Mouse (Mus musculus) neural tube, embryonic 15.5 days (tissue): ENCODE results near the gene Col4a3. TPM values are rescaled to one million over a fixed set of nuclear protein-coding genes. Genes with fewer than 3 reads are reported as not detected.

ENCODE experiments used
- ATAC-seq: fragments of 200-750 bp; cut with Nextera tagmentation; 2 replicates; pipeline ENCODE4 v1.8.0; 2017; ENCODE audit warnings: mild to moderate bottlenecking, moderate TSS enrichment, moderate library complexity; ENCODE audit not compliant: low FRiP score
- H3K27ac ChIP-seq: fragments of 300-500 bp; sonication (generic); replicated peaks from 2 replicates; pipeline ENCODE4 v1.5.1; 2015; ENCODE audit warnings: mild to moderate bottlenecking, inconsistent platforms
- H3K27me3 ChIP-seq: fragments of 300-500 bp; sonication (generic); replicated peaks from 2 replicates; pipeline ENCODE4 v1.6.1; 2015; ENCODE audit warnings: inconsistent platforms
- H3K36me3 ChIP-seq: fragments of 300-500 bp; sonication (generic); 2 replicates; pipeline ENCODE4 v1.6.1; 2015; ENCODE audit warnings: inconsistent platforms
- H3K4me1 ChIP-seq: fragments of 300-500 bp; sonication (generic); 2 replicates; pipeline ENCODE4 v1.6.1; 2015; ENCODE audit warnings: inconsistent platforms
- H3K4me2 ChIP-seq: fragments of 300-500 bp; sonication (generic); 2 replicates; pipeline ENCODE4 v1.6.1; 2015; ENCODE audit warnings: inconsistent platforms, mild to moderate bottlenecking, moderate library complexity
- H3K4me3 ChIP-seq: fragments of 300-500 bp; sonication (generic); replicated peaks from 2 replicates; pipeline ENCODE4 v1.5.1; 2015; ENCODE audit warnings: mild to moderate bottlenecking, inconsistent platforms
- H3K9ac ChIP-seq: fragments of 300-500 bp; sonication (generic); replicated peaks from 2 replicates; pipeline ENCODE4 v1.6.1; 2015; ENCODE audit warnings: mild to moderate bottlenecking, inconsistent platforms
- H3K9me3 ChIP-seq: fragments of 300-500 bp; sonication (generic); replicated peaks from 2 replicates; pipeline ENCODE4 v1.6.1; 2016; ENCODE audit warnings: inconsistent platforms
- WGBS: fragments of 180-500 bp; shearing (Covaris S2); methylation state at CpG from one replicate; pipeline ENCODE4 v1.1.7; 2015; ENCODE audit warnings: mixed read lengths; 5-methylcytosine and 5-hydroxymethylcytosine counted together
- polyA plus RNA-seq: library from polyadenylated mRNA; unstranded; fragments of >200 nt; fragmentation: Nextera tagmentation; extraction: Ambion mirVana; gene quantifications from 2 replicates; pipeline ENCODE4 v1.2.1, GENCODE M21; 2015

Gene Col4a3
- polyA plus RNA-seq, 1 experiment from 2014 or later = 0.33 TPM

DNA sequence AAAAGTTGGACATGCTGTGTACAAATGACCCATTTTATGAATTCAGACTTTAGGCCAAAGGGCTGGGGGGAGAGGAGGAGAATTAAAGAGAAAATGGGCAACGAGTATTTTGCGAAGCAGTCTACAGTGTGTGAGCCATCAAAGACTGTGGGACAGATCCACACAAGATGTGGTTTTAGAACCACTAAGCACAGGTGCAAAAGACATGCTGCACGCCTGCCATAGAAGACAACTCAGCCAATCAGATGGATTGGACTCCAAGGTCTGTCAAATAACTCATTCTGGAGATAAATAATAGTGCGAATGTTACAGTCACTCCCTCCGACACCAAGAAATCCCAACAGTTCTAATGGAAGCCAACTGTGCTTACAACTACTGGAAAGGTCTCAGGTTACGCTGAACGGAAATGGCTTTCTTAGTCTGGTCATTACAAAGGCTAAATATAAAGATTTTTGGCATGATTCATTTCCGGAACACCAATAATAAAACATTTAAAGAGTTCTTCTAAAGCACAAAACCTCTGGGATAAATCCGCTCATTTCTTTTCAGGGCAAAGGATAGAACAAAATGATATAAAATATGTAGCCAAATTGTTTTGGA, 25.4 kb downstream of the Col4a3 start:
- H3K36me3 ChIP-seq = no peaks in the 10 kb centered on the region
- ATAC-seq = no peak
- H3K27me3 ChIP-seq = no peaks in the 10 kb centered on the region
- H3K9ac ChIP-seq = no peak overlapping the region
- no peak overlapping the region for H3K4me2 ChIP-seq
- no peak overlapping the region for H3K27ac ChIP-seq
- H3K9me3 ChIP-seq = no peaks in the 10 kb centered on the region
- no peaks in the 10 kb centered on the region for H3K4me1 ChIP-seq
- no peak overlapping the region for H3K4me3 ChIP-seq
- WGBS = 84% methylated on average over 9 of the region's 9 CpGs

DNA sequence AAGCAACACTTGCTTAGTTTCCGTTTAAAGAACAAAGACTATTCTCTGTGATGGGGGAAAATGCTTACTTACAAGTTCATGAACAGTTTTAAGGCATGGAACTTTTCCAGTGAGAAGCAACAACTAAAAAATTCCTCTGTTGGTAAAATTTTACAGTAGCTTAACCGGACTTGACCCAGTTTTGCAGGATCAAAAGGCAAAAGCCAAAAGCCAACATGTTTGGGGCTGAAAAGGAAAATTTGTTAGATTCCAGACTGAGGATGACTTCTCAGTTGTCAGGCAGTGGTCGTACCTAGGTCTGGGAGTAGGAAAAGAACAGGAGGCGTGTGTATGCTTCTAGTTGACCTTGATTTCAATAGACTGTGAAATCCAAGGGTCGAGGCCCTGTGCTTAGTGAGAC, 31.3 kb downstream of the Col4a3 start:
- Histone ChIP-seq H3K4me2 (no peak overlapping the region), H3K4me3 (no peak overlapping the region), H3K27ac (no peak overlapping the region), H3K9me3 (no peaks in the 10 kb centered on the region), H3K9ac (no peak overlapping the region), H3K27me3 (no peaks in the 10 kb centered on the region), H3K36me3 (no peaks in the 10 kb centered on the region), H3K4me1 (no peaks in the 10 kb centered on the region)
- WGBS = 64% methylated on average over 5 of the region's 5 CpGs
- no peak for ATAC-seq

GRCm38 (mm10) chr1:82618592-82618991, 31.9 kb downstream of the Col4a3 start:
- H3K4me1 ChIP-seq = no peaks in the 10 kb centered on the region
- no peak overlapping the region for H3K4me2 ChIP-seq
- no peak overlapping the region for H3K4me3 ChIP-seq
- WGBS = 89% methylated on average over 5 of the region's 5 CpGs
- no peaks in the 10 kb centered on the region for H3K9me3 ChIP-seq
- no peak overlapping the region for H3K27ac ChIP-seq
- ATAC-seq = no peak
- H3K36me3 ChIP-seq = no peaks in the 10 kb centered on the region
- H3K9ac ChIP-seq = no peak overlapping the region
- no peaks in the 10 kb centered on the region for H3K27me3 ChIP-seq

GRCm38 (mm10) chr1:82619981-82620380, 33.3 kb downstream of the Col4a3 start:
- WGBS = 94% methylated on average over 5 of the region's 5 CpGs
- no peak overlapping the region for H3K27ac ChIP-seq
- no peak overlapping the region for H3K4me2 ChIP-seq
- ATAC-seq = no peak
- no peaks in the 10 kb centered on the region for H3K4me1 ChIP-seq
- H3K27me3 ChIP-seq = no peaks in the 10 kb centered on the region
- no peak overlapping the region for H3K4me3 ChIP-seq
- no peak overlapping the region for H3K9ac ChIP-seq
- H3K9me3 ChIP-seq = no peaks in the 10 kb centered on the region
- no peaks in the 10 kb centered on the region for H3K36me3 ChIP-seq

DNA sequence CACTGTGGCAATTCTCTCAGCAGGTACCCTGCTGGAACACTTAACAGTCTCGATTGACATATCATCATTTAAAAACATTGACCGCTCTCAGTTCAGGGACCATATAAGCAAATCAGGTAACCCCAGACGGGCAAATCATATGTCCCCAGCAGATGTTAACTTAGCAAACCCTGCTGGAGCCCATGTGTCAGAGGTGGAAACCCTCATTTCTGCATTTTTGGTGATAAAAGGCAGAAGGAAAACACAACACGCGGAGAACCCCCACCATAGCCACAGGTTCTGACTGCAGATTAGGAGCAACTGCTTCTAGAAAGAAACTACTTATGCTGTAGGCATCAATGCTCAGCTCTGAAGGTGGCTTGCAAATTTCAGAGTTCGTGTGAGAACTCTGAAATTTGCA, 38.2 kb downstream of the Col4a3 start:
- Histone ChIP-seq H3K4me1 (no peaks in the 10 kb centered on the region), H3K4me3 (no peak overlapping the region), H3K27me3 (no peaks in the 10 kb centered on the region), H3K27ac (no peak overlapping the region), H3K9ac (no peak overlapping the region), H3K36me3 (no peaks in the 10 kb centered on the region), H3K9me3 (no peaks in the 10 kb centered on the region), H3K4me2 (no peak overlapping the region)
- ATAC-seq = no peak
- 80% methylated on average over 6 of the region's 6 CpGs for WGBS

GRCm38 (mm10) chr1:82625474-82625873, 38.8 kb downstream of the Col4a3 start:
- no peaks in the 10 kb centered on the region for H3K9me3 ChIP-seq
- H3K4me2 ChIP-seq = no peak overlapping the region
- ATAC-seq = no peak
- H3K36me3 ChIP-seq = no peaks in the 10 kb centered on the region
- H3K4me3 ChIP-seq = no peak overlapping the region
- H3K4me1 ChIP-seq = no peaks in the 10 kb centered on the region
- no peak overlapping the region for H3K27ac ChIP-seq
- WGBS = 79% methylated on average over 2 of the region's 2 CpGs
- H3K27me3 ChIP-seq = no peaks in the 10 kb centered on the region
- no peak overlapping the region for H3K9ac ChIP-seq

- H3K4me2 ChIP-seq = no peak overlapping the region
- H3K9ac ChIP-seq = no peak overlapping the region
- no peaks in the 10 kb centered on the region for H3K36me3 ChIP-seq
- no peaks in the 10 kb centered on the region for H3K27me3 ChIP-seq
- no peak overlapping the region for H3K4me3 ChIP-seq
- no peaks in the 10 kb centered on the region for H3K9me3 ChIP-seq
- no peaks in the 10 kb centered on the region for H3K4me1 ChIP-seq
- no peak for ATAC-seq
- WGBS = 87% methylated on average over 4 of the region's 4 CpGs
- no peak overlapping the region for H3K27ac ChIP-seq
Observed at GRCm38 (mm10) chr1:82627652-82628051, 40.9 kb downstream of the Col4a3 start.

DNA sequence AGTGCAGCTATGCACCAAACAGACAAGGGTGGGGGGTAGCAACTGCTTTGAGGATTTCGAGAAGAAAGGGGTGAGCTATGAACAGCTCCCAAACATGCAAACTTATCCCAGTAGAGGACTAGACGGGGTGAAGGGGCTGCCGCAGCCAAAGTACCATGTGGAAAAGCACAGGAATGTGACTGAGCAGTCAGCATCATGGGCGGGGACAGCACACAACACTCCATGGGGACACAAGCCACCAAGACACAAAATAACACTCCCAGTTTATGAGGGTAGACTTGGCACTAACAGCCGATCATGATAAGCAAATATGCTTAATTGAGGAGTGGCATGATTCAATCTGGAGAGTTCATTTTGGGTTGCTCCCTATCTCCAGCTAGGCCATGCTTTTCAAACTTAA, 42.8 kb downstream of the Col4a3 start:
- Histone ChIP-seq H3K9me3 (no peaks in the 10 kb centered on the region), H3K27me3 (no peaks in the 10 kb centered on the region), H3K4me3 (no peak overlapping the region), H3K4me1 (peaks cover 3% of the 10 kb centered on the region; the same call in 1 of the 2 replicates), H3K27ac (no peak overlapping the region), H3K4me2 (no peak overlapping the region), H3K36me3 (no peaks in the 10 kb centered on the region), H3K9ac (no peak overlapping the region)
- ATAC-seq = no peak
- 92% methylated on average over 5 of the region's 5 CpGs for WGBS

- H3K9me3 ChIP-seq = no peaks in the 10 kb centered on the region
- H3K4me2 ChIP-seq = no peak overlapping the region
- H3K27ac ChIP-seq = no peak overlapping the region
- H3K9ac ChIP-seq = no peak overlapping the region
- H3K4me1 ChIP-seq = peaks cover 6% of the 10 kb centered on the region; the same call in 1 of the 2 replicates
- H3K4me3 ChIP-seq = no peak overlapping the region
- WGBS = 80% methylated on average over 6 of the region's 6 CpGs
- ATAC-seq = no peak
- no peaks in the 10 kb centered on the region for H3K27me3 ChIP-seq
- H3K36me3 ChIP-seq = no peaks in the 10 kb centered on the region
Observed at GRCm38 (mm10) chr1:82631169-82631792, 44.6 kb downstream of the Col4a3 start.

DNA sequence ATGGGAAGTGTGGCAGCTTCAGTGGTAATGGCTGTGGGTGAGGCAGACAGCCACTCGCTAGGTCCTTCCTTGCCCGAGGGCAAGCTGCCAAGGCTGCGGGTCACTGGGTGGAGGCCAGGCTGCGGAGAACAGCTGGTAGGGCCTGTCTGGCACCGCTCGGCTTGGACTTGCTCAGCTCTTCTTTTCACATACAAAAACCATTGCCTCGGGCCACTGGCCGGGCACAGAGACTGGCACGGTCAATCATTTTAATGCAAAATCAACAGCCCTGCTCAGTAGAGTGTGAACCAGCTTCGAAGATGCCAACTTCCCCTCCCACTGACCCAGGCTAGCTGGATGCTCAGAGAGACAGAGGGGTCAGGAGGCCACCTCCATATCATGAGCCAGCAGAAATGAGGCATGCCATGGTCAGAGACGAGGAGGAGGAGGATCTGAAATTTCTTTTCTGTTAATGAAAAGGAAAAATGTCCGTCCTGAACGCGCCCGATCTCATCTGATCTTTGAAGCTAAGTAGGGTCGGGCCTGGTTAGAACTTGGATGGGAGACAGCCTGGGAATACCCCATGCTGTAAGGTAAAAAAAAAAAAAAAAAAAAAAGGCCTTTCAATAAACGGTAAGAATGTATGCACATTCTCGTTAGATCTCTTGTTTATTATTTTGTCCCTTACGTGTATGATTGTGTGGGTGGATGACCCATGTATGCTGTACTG, 48.0 kb downstream of the Col4a3 start:
- H3K9me3 ChIP-seq = no peaks in the 10 kb centered on the region
- H3K27me3 ChIP-seq = no peaks in the 10 kb centered on the region
- no peak overlapping the region for H3K9ac ChIP-seq
- 67% methylated on average over 19 of the region's 19 CpGs for WGBS
- peak; percentile 77; the same call in 1 of the 2 replicates for ATAC-seq
- no peaks in the 10 kb centered on the region for H3K36me3 ChIP-seq
- peaks cover 6% of the 10 kb centered on the region; the same call in 1 of the 2 replicates for H3K4me1 ChIP-seq
- H3K4me3 ChIP-seq = no peak overlapping the region
- no peak overlapping the region for H3K4me2 ChIP-seq
- H3K27ac ChIP-seq = no peak overlapping the region

DNA sequence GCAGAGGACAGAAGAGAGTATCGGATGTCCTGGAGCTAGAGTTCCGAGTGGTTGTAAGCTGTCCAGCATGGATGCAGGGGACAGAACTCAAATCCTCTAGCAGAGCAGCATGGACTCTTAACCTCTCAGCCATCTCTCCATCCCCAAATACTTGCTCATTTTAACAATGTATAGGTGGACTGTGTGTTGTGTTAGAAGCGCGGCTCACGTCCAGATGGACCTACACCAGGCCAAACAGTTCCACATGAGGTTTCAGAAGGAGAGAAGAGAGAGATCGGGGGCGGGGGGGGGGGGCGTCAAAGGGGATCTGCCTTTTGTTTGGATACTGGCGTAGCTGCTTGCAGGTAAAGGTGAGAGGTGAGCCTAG, 48.5 kb downstream of the Col4a3 start:
- peaks cover 6% of the 10 kb centered on the region; the same call in 1 of the 2 replicates for H3K4me1 ChIP-seq
- H3K27ac ChIP-seq = no peak overlapping the region
- 86% methylated on average over 8 of the region's 9 CpGs for WGBS
- H3K27me3 ChIP-seq = no peaks in the 10 kb centered on the region
- no peaks in the 10 kb centered on the region for H3K36me3 ChIP-seq
- ATAC-seq = no peak
- no peak overlapping the region for H3K9ac ChIP-seq
- no peak overlapping the region for H3K4me3 ChIP-seq
- no peak overlapping the region for H3K4me2 ChIP-seq
- H3K9me3 ChIP-seq = no peaks in the 10 kb centered on the region

GRCm38 (mm10) chr1:82636321-82636720, 49.6 kb downstream of the Col4a3 start:
- ATAC-seq = no peak

More at GRCm38 (mm10) chr1:82636321-82636720, 49.6 kb downstream of the Col4a3 start:
- Histone ChIP-seq H3K9me3 (no peaks in the 10 kb centered on the region), H3K4me3 (no peak overlapping the region), H3K27ac (no peak overlapping the region), H3K27me3 (no peaks in the 10 kb centered on the region), H3K4me1 (peaks cover 8% of the 10 kb centered on the region), H3K36me3 (no peaks in the 10 kb centered on the region), H3K9ac (no peak overlapping the region), H3K4me2 (no peak overlapping the region)
- 81% methylated on average over 4 of the region's 4 CpGs for WGBS
